Mouse (Mus musculus) neutrophil, adult 59 days (primary cell): ENCODE measurements around the gene Manbal. TPM values are rescaled to one million over a fixed set of nuclear protein-coding genes. Genes with fewer than 3 reads are reported as not detected.

Experiments used
- total RNA-seq, 2 experiments: library from RNA; stranded (reverse); gene quantifications; 1 replicate in 1 of 2; 2 replicates in 1 of 2; pipeline ENCODE4 v1.2.4; 2023

The Manbal gene
- total RNA-seq = 10 to 100 TPM; 13.2 to 17.2 TPM

GRCm38 (mm10) chr2:157367184-157367893, at the start of gene Manbal:
Gene Manbal, plus strand, starts transcription at chr2:157367594.

GRCm38 (mm10) chr2:157347361-157348159, 19.8 kb upstream of the Manbal start, which contains the start of gene Ghrh:
Gene Ghrh, minus strand, starts transcription at chr2:157347506.

GRCm38 (mm10) chr2:157418206-157418605, 50.8 kb downstream of the Manbal start, which contains the start of gene Src:
Gene Src, plus strand, starts transcription at chr2:157418444.

Other genes with a start within 250 kb of the Manbal start
- 100 to 1,000 TPM; 570 to 583 TPM for gene Samhd1, start 232.3 kb upstream of the Manbal start, total RNA-seq
- 10 to 100 TPM; 34.1 to 34.7 TPM for gene Rbl1, start 163.1 kb upstream of the Manbal start, total RNA-seq
- gene Rpn2, start 88.6 kb upstream of the Manbal start, total RNA-seq = 100 to 1,000 TPM; 115 to 134 TPM
- under 1 TPM in 1 of 2 experiments, not detected in 1; 0.36 TPM for gene Mroh8, start 88.0 kb upstream of the Manbal start, total RNA-seq
- not detected for gene Ghrh, start 20.1 kb upstream of the Manbal start, total RNA-seq
- under 1 TPM; 0.49 to 0.99 TPM for gene Src, start 50.9 kb downstream of the Manbal start, total RNA-seq
- not detected for gene Nnat, start 192.5 kb downstream of the Manbal start, total RNA-seq
- gene Blcap, start 203.7 kb downstream of the Manbal start, total RNA-seq = 10 to 100 TPM; 56.5 to 58.0 TPM